Comparison of ENCODE assay signal across 8 mouse cellular contexts in the genomic region with DNA sequence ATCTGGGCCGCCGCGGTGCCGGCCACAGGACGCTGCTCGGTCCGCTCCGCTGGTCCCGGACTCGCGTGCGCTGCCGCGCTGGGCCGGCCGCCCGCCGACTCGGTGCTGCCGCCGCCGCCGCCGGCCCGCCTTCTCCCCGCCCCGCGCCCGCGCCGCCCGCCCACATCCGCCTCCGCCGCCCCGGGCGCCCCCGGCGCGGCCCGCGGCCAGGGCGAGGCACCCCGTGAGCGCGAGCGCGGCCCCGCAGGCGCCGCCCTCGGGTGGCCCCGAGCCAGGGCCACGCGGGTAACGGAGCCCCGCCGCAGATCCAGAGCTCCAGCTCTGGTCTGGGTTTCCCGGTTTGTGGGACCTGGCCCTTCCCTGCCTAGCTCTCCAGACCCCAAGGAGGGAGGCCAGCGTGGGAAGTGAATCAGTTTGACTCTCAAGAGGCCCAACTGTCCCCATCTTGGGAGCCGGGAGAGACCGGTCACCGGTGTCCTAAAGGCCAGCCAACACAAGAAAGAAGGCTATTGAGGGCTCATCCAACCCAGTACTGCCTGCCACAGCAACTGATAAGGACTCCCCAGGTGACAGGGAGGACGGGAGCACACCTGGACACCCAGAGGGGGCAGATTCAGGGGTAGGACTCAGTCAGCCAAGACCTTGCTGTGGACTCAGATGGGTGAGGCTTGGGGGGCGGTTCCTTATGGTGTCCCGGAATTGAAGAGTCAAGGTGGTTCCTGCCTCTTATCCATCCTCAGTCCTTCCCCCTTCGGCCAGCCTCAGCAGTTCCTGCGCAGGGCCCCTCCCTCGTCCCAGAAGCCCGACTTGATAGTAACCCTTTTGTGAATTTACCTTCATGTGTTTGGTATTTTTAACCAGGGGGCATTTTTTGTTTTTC. TPM values are rescaled to one million over a fixed set of nuclear protein-coding genes. Genes with fewer than 3 reads are reported as not detected.
DNase-seq lines count a peak whose midpoint lies in the region; ATAC-seq and TF ChIP-seq lines count a peak whose summit lies in the region.

A gene (minus strand): TSS at position 753 of the 880 bp plus-strand sequence.

- peak within 1 kb of the TSS; percentile 83 for H3K4me3 ChIP-seq in E14TG2a.4 (replicated peaks; ENCODE audit: low read length)
- peak within 1 kb of the TSS; percentile 100 for H3K4me3 ChIP-seq in embryonic facial prominence, embryonic 13.5 days
- peak within 1 kb of the TSS; percentile 98 for H3K4me3 ChIP-seq in heart, embryonic 10.5 days
- peak within 1 kb of the TSS; percentile 83 for H3K4me3 ChIP-seq in liver, embryonic 13.5 days (replicated peaks)

- H3K9me3 ChIP-seq in E14TG2a.4 (ENCODE audit: low read length): no peaks in the 10 kb centered on the region
- H3K9me3 ChIP-seq in embryonic facial prominence, embryonic 13.5 days: no peaks in the 10 kb centered on the region
- no peaks in the 10 kb centered on the region for H3K9me3 ChIP-seq in heart, embryonic 10.5 days
- H3K9me3 ChIP-seq in liver, embryonic 13.5 days (replicated peaks): no peaks in the 10 kb centered on the region

- peak within 1 kb of the TSS; percentile 85 for H3K4me2 ChIP-seq in embryonic facial prominence, embryonic 13.5 days
- peak within 1 kb of the TSS; percentile 96 for H3K4me2 ChIP-seq in liver, embryonic 13.5 days

- H3K27ac ChIP-seq in embryonic facial prominence, embryonic 13.5 days: peak within 1 kb of the TSS; percentile 95
- peak within 1 kb of the TSS; percentile 100 for H3K27ac ChIP-seq in heart, embryonic 10.5 days
- H3K27ac ChIP-seq in liver, embryonic 13.5 days: peak within 1 kb of the TSS; percentile 88

- H3K4me1 ChIP-seq in E14TG2a.4 (replicated peaks; ENCODE audit: low read depth, low read length): peaks cover 65% of the 10 kb centered on the region
- peaks cover 53% of the 10 kb centered on the region for H3K4me1 ChIP-seq in embryonic facial prominence, embryonic 13.5 days
- H3K4me1 ChIP-seq in heart, embryonic 10.5 days: peaks cover 73% of the 10 kb centered on the region
- peaks cover 70% of the 10 kb centered on the region for H3K4me1 ChIP-seq in liver, embryonic 13.5 days (replicated peaks)

- DNase-seq in adrenal gland, postnatal 10 days: peak; percentile 82
- no peak for DNase-seq in heart, embryonic 10.5 days (ENCODE audit: low spot score)
- peak; percentile 56 for DNase-seq in kidney, adult 9 months
- peak; percentile 69 for DNase-seq in liver, embryonic 13.5 days
- DNase-seq in naive thymus-derived CD4-positive, alpha-beta T cell, adult 2 months (ENCODE audit: low read depth): peak; percentile 63
- DNase-seq in thymus, postnatal 10 days (ENCODE audit: low spot score in 2 of 2): peak; percentile 38 to 57

- peaks cover 44% of the 10 kb centered on the region for H3K27me3 ChIP-seq in E14TG2a.4 (ENCODE audit: insufficient read depth, low read length)
- H3K27me3 ChIP-seq in embryonic facial prominence, embryonic 13.5 days: peaks cover 24% of the 10 kb centered on the region
- H3K27me3 ChIP-seq in heart, embryonic 10.5 days (ENCODE audit: insufficient read depth, poor library complexity, severe bottlenecking): peaks cover 23% of the 10 kb centered on the region
- peaks cover 36% of the 10 kb centered on the region for H3K27me3 ChIP-seq in liver, embryonic 13.5 days

- peaks cover 19% of the 10 kb centered on the region for H3K36me3 ChIP-seq in E14TG2a.4 (ENCODE audit: insufficient read depth, low read length)
- peaks cover 19% of the 10 kb centered on the region for H3K36me3 ChIP-seq in embryonic facial prominence, embryonic 13.5 days
- peaks cover 20% of the 10 kb centered on the region for H3K36me3 ChIP-seq in heart, embryonic 10.5 days
- H3K36me3 ChIP-seq in liver, embryonic 13.5 days: peaks cover 22% of the 10 kb centered on the region

- WGBS in embryonic facial prominence, embryonic 13.5 days: under 1% methylated on average over 40 of the region's 70 CpGs
- 15% methylated on average over 70 of the region's 70 CpGs for WGBS in heart, embryonic 10.5 days
- 2% methylated on average over 53 of the region's 70 CpGs for WGBS in liver, embryonic 13.5 days (ENCODE audit: insufficient replicate concordance)

- H3K9ac ChIP-seq in embryonic facial prominence, embryonic 13.5 days: peak within 1 kb of the TSS; percentile 99
- peak within 1 kb of the TSS; percentile 92 for H3K9ac ChIP-seq in liver, embryonic 13.5 days

- TF ChIP-seq CTCF in E14TG2a.4 (conservative IDR thresholded peaks at IDR 0.05; ENCODE audit: low read length): no peak

- peak; percentile 32; the same call in 1 of the 2 replicates for ATAC-seq in embryonic facial prominence, embryonic 13.5 days (ENCODE audit: insufficient number of reproducible peaks, insufficient read depth, low FRiP score, low TSS enrichment, low read depth)
- ATAC-seq in liver, embryonic 13.5 days (ENCODE audit: low read depth): peak; percentile 68

RNA-seq across cellular contexts. Expression of the gene that starts here (rescaled TPM):
- total RNA-seq in adrenal gland, postnatal 10 days (2021): 100 to 1,000 TPM; 210 to 252 TPM
- 49.7 and 60.0 TPM in 2 replicates for polyA plus RNA-seq in embryonic facial prominence, embryonic 13.5 days (2015; fragmentation: Nextera tagmentation; extraction: Ambion mirVana)
- polyA plus RNA-seq in heart, embryonic 10.5 days (2016; fragmentation: Nextera tagmentation; extraction: Ambion mirVana): 57.1 and 82.0 TPM in 2 replicates
- polyA plus RNA-seq in liver, embryonic 13.5 days (2015; fragmentation: Nextera tagmentation; extraction: Ambion mirVana): 13.8 and 17.9 TPM in 2 replicates
